Mouse (Mus musculus): ENCODE data around the gene Copz1. TPM values are rescaled to one million over a fixed set of nuclear protein-coding genes. Genes with fewer than 3 reads are reported as not detected.

The Copz1 gene
- polyA plus RNA-seq, 1 experiment from 2014 or later = 286 TPM

GRCm38 (mm10) chr15:103295851-103296250 lies 23.3 kb downstream of the Copz1 start:
- no peaks in the 10 kb centered on the region for H3K27me3 ChIP-seq (ENCODE audit: control insufficient read depth, insufficient read depth, low read length)
- H3K9me3 ChIP-seq (ENCODE audit: control insufficient read depth, low read length) = no peaks in the 10 kb centered on the region
- ATAC-seq (ENCODE audit: low FRiP score) = no peak
- no peak overlapping the region for H3K4me2 ChIP-seq
- WGBS = 9% methylated on average over 5 of the region's 5 CpGs
- no peak overlapping the region; the same call in 1 of the 2 replicates for H3K27ac ChIP-seq (ENCODE audit: low read depth, low read length)
- H3K36me3 ChIP-seq (ENCODE audit: control insufficient read depth, insufficient read depth, low read length) = peaks cover 8% of the 10 kb centered on the region
- peak overlapping the region; percentile 17; the same call in 1 of the 2 replicates for H3K9ac ChIP-seq (ENCODE audit: low read length)
- no peak for DNase-seq (ENCODE audit: low spot score, missing footprints)
- peaks cover 47% of the 10 kb centered on the region for H3K4me1 ChIP-seq (ENCODE audit: control insufficient read depth, insufficient read depth, low read length)
- no peak overlapping the region for H3K4me3 ChIP-seq (ENCODE audit: low read depth, low read length)

- Histone ChIP-seq H3K27me3 (ENCODE audit: control insufficient read depth, insufficient read depth, low read length) (no peaks in the 10 kb centered on the region), H3K4me1 (ENCODE audit: control insufficient read depth, insufficient read depth, low read length) (peaks cover 61% of the 10 kb centered on the region), H3K9me3 (ENCODE audit: control insufficient read depth, low read length) (no peaks in the 10 kb centered on the region), H3K27ac (ENCODE audit: low read depth, low read length) (peak overlapping the region; percentile 5; the same call in 1 of the 2 replicates), H3K4me2 (no peak overlapping the region), H3K9ac (ENCODE audit: low read length) (0 out of 2 replicates have a peak overlapping the region, but pooled peaks have one; percentile 24), H3K4me3 (ENCODE audit: low read depth, low read length) (no peak overlapping the region), H3K36me3 (ENCODE audit: control insufficient read depth, insufficient read depth, low read length) (peaks cover 5% of the 10 kb centered on the region; the same call in 1 of the 2 replicates)
- ATAC-seq (ENCODE audit: low FRiP score) (no peak), DNase-seq (ENCODE audit: low spot score, missing footprints) (no peak)
- WGBS = 73% methylated on average over 6 of the region's 6 CpGs
These were observed 24.8 kb downstream of the Copz1 start for GRCm38 (mm10) chr15:103297313-103297712.

- no peak for ATAC-seq (ENCODE audit: low FRiP score)
- DNase-seq (ENCODE audit: low spot score, missing footprints) = no peak
- Histone ChIP-seq H3K4me3 (ENCODE audit: low read depth, low read length) (no peak overlapping the region), H3K27ac (ENCODE audit: low read depth, low read length) (peak overlapping the region; percentile 5; the same call in 1 of the 2 replicates), H3K4me2 (no peak overlapping the region), H3K9ac (ENCODE audit: low read length) (peak overlapping the region; percentile 4; the same call in 1 of the 2 replicates), H3K4me1 (ENCODE audit: control insufficient read depth, insufficient read depth, low read length) (peaks cover 68% of the 10 kb centered on the region), H3K9me3 (ENCODE audit: control insufficient read depth, low read length) (no peaks in the 10 kb centered on the region), H3K27me3 (ENCODE audit: control insufficient read depth, insufficient read depth, low read length) (no peaks in the 10 kb centered on the region), H3K36me3 (ENCODE audit: control insufficient read depth, insufficient read depth, low read length) (no peaks in the 10 kb centered on the region; the same call in 1 of the 2 replicates)
- 67% methylated on average over 3 of the region's 3 CpGs for WGBS
These were observed 25.5 kb downstream of the Copz1 start for GRCm38 (mm10) chr15:103298026-103298425.

GRCm38 (mm10) chr15:103298861-103299616 lies 26.5 kb downstream of the Copz1 start:
- WGBS = 79% methylated on average over 5 of the region's 5 CpGs
- peak overlapping the region; percentile 60; the same call in 1 of the 2 replicates for H3K4me2 ChIP-seq

GRCm38 (mm10) chr15:103299644-103300043 lies 27.1 kb downstream of the Copz1 start:
- Histone ChIP-seq H3K4me1 (ENCODE audit: control insufficient read depth, insufficient read depth, low read length) (peaks cover 85% of the 10 kb centered on the region), H3K36me3 (ENCODE audit: control insufficient read depth, insufficient read depth, low read length) (no peaks in the 10 kb centered on the region), H3K9me3 (ENCODE audit: control insufficient read depth, low read length) (no peaks in the 10 kb centered on the region), H3K4me3 (ENCODE audit: low read depth, low read length) (peak overlapping the region; percentile 27), H3K27me3 (ENCODE audit: control insufficient read depth, insufficient read depth, low read length) (no peaks in the 10 kb centered on the region), H3K27ac (ENCODE audit: low read depth, low read length) (peak overlapping the region; percentile 99), H3K9ac (ENCODE audit: low read length) (peak overlapping the region; percentile 75), H3K4me2 (peak overlapping the region; percentile 60)
- WGBS = 21% methylated on average over 8 of the region's 8 CpGs
- DNase-seq (ENCODE audit: low spot score, missing footprints) = peak; percentile 91
- 0 out of 2 replicates have a peak, but pooled peaks have one; percentile 1 for ATAC-seq (ENCODE audit: low FRiP score)

More at GRCm38 (mm10) chr15:103298861-103299616, 26.5 kb downstream of the Copz1 start:
- Histone ChIP-seq H3K4me1 (ENCODE audit: control insufficient read depth, insufficient read depth, low read length) (peaks cover 78% of the 10 kb centered on the region), H3K9me3 (ENCODE audit: control insufficient read depth, low read length) (no peaks in the 10 kb centered on the region), H3K4me3 (ENCODE audit: low read depth, low read length) (no peak overlapping the region), H3K27ac (ENCODE audit: low read depth, low read length) (peak overlapping the region; percentile 99), H3K9ac (ENCODE audit: low read length) (peak overlapping the region; percentile 75), H3K27me3 (ENCODE audit: control insufficient read depth, insufficient read depth, low read length) (no peaks in the 10 kb centered on the region), H3K36me3 (ENCODE audit: control insufficient read depth, insufficient read depth, low read length) (no peaks in the 10 kb centered on the region)
- ATAC-seq (ENCODE audit: low FRiP score) (no peak), DNase-seq (ENCODE audit: low spot score, missing footprints) (peak; percentile 81)

- H3K9me3 ChIP-seq (ENCODE audit: control insufficient read depth, low read length) = no peaks in the 10 kb centered on the region
- DNase-seq (ENCODE audit: low spot score, missing footprints) (peak; percentile 97), ATAC-seq (ENCODE audit: low FRiP score) (peak; percentile 79)
- no peaks in the 10 kb centered on the region for H3K27me3 ChIP-seq (ENCODE audit: control insufficient read depth, insufficient read depth, low read length)
- H3K27ac ChIP-seq (ENCODE audit: low read depth, low read length) = peak overlapping the region; percentile 99
- no peaks in the 10 kb centered on the region for H3K36me3 ChIP-seq (ENCODE audit: control insufficient read depth, insufficient read depth, low read length)
- H3K9ac ChIP-seq (ENCODE audit: low read length) = peak overlapping the region; percentile 75
- H3K4me2 ChIP-seq = peak overlapping the region; percentile 60
- peaks cover 86% of the 10 kb centered on the region for H3K4me1 ChIP-seq (ENCODE audit: control insufficient read depth, insufficient read depth, low read length)
- WGBS = 2% methylated on average over 18 of the region's 18 CpGs
- H3K4me3 ChIP-seq (ENCODE audit: low read depth, low read length) = peak overlapping the region; percentile 27
These were observed 27.6 kb downstream of the Copz1 start for GRCm38 (mm10) chr15:103300067-103300471.

GRCm38 (mm10) chr15:103300560-103300959 lies 28.0 kb downstream of the Copz1 start:
- Histone ChIP-seq H3K27me3 (ENCODE audit: control insufficient read depth, insufficient read depth, low read length) (no peaks in the 10 kb centered on the region), H3K9ac (ENCODE audit: low read length) (peak overlapping the region; percentile 75), H3K4me3 (ENCODE audit: low read depth, low read length) (peak overlapping the region; percentile 27), H3K36me3 (ENCODE audit: control insufficient read depth, insufficient read depth, low read length) (no peaks in the 10 kb centered on the region), H3K27ac (ENCODE audit: low read depth, low read length) (peak overlapping the region; percentile 99), H3K4me2 (peak overlapping the region; percentile 60), H3K9me3 (ENCODE audit: control insufficient read depth, low read length) (no peaks in the 10 kb centered on the region), H3K4me1 (ENCODE audit: control insufficient read depth, insufficient read depth, low read length) (peaks cover 85% of the 10 kb centered on the region)
- peak; percentile 3; the same call in 1 of the 2 replicates for ATAC-seq (ENCODE audit: low FRiP score)
- no peak for DNase-seq (ENCODE audit: low spot score, missing footprints)
- WGBS = 0% methylated on average over 2 of the region's 2 CpGs

- no peaks in the 10 kb centered on the region for H3K27me3 ChIP-seq (ENCODE audit: control insufficient read depth, insufficient read depth, low read length)
- no peaks in the 10 kb centered on the region for H3K9me3 ChIP-seq (ENCODE audit: control insufficient read depth, low read length)
- H3K4me2 ChIP-seq = peak overlapping the region; percentile 60; the same call in 1 of the 2 replicates
- H3K4me3 ChIP-seq (ENCODE audit: low read depth, low read length) = no peak overlapping the region
- ATAC-seq (ENCODE audit: low FRiP score) (no peak), DNase-seq (ENCODE audit: low spot score, missing footprints) (peak; percentile 91)
- WGBS = 20% methylated on average over 2 of the region's 2 CpGs
- H3K27ac ChIP-seq (ENCODE audit: low read depth, low read length) = peak overlapping the region; percentile 99
- peak overlapping the region; percentile 75 for H3K9ac ChIP-seq (ENCODE audit: low read length)
- H3K4me1 ChIP-seq (ENCODE audit: control insufficient read depth, insufficient read depth, low read length) = peaks cover 85% of the 10 kb centered on the region
- H3K36me3 ChIP-seq (ENCODE audit: control insufficient read depth, insufficient read depth, low read length) = no peaks in the 10 kb centered on the region
These were observed 28.5 kb downstream of the Copz1 start for GRCm38 (mm10) chr15:103301046-103301445.
